Mouse (Mus musculus) retina, postnatal 7 days (tissue): ENCODE measurements at regions not wholly inside any gene's neighbourhood (a gene's known extent, or its start where the extent isn't known, plus 50 kb on each side); places are given as distances from the start of the nearest gene placed in this dataset.
A peak's percentile ranks its signal among the peaks of the same experiment; 100 is the strongest.

Experiments
- DNase-seq: peaks from one replicate; pipeline ENCODE4 v3.0.0-alpha.2; 2012; ENCODE audit warnings: low read depth, low spot score

DNA sequence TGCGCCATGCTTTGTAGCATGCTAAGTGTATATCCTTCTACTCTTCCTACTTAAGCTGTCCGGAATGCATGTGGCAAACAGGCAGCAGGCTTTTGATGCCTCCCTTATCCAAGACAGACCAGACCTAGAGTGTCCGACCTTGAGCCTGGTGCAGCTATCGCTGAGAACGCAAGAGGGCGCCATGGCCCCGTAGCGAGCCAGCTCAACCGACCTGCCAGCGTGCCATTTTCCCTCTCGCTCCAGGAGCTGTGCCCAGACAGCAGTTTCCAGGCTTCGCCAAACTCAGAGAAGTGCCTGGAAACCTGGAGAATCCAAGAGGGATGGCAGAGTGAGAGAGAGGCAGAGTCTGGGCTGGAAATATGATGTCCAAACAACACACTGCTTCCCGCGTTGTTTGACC is 155.8 kb upstream of the Gm12830 start:
- peak; percentile 66 for DNase-seq

DNA sequence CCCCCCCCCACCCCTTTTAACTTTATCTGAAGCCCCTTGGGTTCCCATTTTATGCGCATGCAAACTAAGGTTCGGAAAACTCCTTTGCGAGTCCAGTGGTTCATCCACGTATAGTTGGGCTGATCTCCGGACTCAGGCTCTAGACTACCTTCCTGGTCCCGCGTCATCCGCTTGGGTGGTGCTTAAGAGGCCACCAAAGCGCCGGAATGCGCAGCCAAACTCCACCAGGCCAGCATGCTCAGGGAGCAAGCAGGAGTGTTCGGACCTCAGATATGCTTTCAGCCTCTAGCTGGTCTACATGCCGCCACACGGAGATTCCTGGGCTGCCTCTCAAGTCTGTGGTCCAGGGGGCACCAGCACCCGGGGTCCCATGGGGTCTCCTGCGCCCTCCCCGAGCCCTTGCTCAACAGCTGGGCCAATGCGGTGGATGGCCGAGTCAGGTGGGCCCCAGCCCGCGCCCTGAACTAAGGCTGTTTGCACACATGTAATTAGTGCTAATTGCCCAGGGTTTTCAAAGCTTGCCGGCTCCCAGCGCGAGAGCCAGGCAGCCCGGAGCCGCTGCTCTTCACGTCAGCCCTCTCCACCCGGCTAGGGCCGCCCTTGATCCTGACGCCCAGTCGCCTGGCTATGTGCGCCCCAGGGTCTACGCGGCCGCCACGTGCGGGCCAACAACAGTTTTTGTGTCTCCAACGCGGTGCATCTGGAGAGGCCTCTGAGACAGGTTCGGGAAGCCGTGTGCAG is 155.1 kb upstream of the Gm12830 start:
- DNase-seq = no peak

GRCm38 (mm10) chr4:114666979-114667328 is 154.6 kb upstream of the Gm12830 start:
- no peak for DNase-seq

GRCm38 (mm10) chr4:114672096-114672720 is 149.3 kb upstream of the Gm12830 start:
- no peak for DNase-seq

- DNase-seq = no peak
Observed at GRCm38 (mm10) chr4:114676908-114677898, 144.3 kb upstream of the Gm12830 start.

GRCm38 (mm10) chr4:114678053-114678941 is 143.2 kb upstream of the Gm12830 start:
- no peak for DNase-seq

GRCm38 (mm10) chr4:114680360-114680759 is 141.2 kb upstream of the Gm12830 start:
- DNase-seq = no peak

DNA sequence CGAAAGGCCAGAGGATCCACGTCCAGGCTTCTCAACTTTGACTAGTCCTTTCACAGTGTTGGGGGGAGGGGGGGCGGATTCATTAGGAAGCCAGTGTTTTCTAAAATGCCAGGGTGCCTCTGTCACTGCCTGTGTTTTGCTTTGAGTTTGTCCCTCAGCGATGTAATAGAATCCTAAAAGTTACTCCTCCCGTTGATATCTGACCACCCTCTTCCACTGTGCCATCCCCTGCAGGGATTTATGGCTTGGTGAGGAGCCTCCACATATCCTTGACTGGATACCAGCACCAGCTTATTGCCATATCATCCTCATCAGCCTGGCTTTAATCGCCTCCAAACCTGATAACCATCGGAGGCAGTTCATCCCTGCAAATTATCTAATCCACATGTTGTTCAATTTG is 138.6 kb upstream of the Gm12830 start:
- no peak for DNase-seq

DNA sequence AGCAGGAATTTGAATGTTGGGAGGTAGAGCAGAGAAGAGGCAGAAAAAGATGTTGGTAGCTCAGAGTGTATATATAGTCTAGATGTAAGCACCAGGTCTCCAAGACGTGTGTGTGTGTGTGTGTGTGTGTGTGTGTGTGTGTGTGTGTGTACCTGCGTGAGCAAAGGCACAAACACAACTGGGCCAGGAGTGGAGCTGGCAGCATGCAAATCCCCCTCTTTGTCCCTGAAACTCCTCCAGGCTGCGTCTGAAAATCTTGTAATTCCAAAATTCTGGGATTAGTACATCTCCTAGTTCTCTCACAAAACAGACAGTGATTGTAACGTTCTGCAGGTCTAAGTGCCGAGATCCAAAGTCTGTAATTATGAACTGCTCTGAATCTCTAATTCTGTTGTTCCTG is 137.8 kb upstream of the Gm12830 start:
- DNase-seq = no peak

DNA sequence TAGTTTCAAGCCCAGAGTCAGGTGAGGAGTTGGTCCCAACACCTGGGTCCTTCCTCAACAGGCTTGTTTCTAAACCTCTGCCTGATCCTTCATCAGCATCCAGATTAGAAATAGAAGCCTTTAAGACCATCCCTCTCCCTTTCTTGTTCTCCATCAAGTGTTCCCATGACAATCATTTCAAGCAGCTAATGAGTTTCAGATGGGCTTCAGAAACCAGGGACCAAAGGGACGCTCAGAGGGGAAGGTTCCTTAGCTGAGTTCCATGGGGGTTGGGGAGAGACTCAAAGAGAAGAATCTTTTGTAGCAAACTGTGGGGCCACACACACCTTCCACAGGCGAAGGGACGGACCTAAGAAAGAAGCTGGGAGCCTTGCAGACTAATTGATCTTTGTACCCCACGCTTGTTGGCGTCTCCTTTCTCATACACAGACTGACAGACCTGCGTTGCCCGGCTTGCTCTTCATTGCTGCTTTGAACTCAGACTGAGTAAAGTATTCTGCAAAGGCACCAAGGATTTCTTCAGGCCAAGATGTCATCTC is 136.6 kb upstream of the Gm12830 start:
- DNase-seq = no peak

DNA sequence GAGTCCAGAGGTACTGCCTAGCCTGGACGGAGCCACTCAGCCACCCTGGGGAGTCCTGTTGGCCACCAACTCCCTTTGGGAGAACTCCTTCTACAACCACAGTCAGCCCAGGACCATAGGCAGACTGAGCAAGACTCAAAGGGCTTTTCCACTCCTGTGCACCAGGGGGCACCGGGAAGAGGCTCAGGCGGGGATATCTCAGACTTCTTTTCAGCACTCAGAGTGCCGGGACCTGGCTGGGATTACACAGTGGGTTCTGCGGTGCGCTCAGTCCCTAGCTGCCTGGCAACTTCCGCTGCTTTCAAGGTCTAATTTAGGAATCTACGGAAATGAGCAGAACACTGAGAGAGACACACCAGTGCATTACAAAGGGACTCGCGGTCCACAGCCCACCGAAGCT is 136.1 kb upstream of the Gm12830 start:
- DNase-seq = no peak

- DNase-seq = no peak
Observed at GRCm38 (mm10) chr4:114686091-114686490, 135.4 kb upstream of the Gm12830 start.

DNA sequence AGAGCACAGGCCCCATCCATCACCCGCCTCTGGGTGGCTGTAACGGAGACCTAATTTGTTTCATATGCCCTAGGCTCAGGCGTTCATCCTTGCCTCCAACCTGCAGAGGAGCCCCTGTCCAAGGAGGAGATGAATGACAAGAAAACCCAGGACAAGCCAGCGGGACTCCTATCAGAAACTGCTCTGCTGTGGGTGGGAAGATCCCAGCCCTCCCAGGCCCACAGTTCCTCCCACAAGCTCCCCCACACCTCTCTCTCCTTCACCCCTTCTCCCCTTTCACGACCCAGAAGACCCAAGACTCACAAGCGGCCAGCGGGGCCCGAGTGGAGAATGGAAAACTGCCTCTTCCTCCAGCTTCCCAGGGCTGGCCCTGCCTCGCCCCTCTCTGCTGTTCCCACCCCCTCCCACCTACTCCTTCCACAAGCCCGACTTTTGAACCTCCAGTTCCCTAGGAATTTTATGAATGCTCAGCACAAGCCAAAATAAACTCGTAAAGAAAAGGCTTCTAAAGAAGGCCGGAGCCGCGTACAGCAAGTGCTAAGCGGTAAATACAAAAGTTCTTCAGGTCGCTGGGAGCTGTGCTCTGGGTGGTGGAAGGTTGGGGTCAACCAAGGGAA is 133.1 kb upstream of the Gm12830 start:
- DNase-seq = no peak

DNA sequence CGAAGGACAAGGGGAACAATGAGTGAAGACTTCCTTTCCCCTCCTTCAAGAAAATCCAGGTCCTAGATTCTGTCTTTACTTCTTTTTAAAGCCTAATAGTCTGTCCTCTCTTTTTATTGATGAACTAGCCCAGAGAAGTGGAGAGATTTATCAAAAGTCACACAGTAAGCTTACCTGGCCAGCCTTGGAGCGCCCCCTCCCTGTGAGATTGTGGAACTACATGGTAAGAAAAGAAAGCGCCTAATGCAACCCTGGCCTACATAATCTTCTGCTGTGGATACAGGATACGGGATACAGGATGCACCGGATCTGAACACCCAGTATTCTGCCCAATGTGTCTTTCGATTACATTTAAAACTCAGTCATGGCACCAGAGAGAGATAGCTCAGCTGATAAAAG is 132.6 kb upstream of the Gm12830 start:
- DNase-seq = no peak

DNA sequence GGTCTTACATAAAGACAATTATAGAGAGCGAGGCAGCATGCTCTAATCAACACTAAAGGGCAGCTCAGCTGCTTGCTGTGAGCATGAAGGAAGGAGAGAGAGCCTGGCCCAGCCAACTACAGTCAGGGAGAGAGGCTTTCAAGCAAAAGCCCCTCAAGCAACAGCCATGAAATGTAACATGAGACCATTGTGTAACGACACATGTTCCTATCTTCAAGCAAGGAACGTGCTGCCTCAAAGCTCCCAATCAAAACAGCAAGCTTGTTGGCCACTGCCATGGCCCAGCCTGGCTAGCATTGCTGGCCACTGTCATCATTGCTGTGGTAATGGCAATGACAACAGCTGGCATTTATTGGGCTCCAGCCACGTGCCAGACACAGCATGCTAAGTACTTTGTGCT is 115.9 kb upstream of the Gm12830 start:
- no peak for DNase-seq

DNA sequence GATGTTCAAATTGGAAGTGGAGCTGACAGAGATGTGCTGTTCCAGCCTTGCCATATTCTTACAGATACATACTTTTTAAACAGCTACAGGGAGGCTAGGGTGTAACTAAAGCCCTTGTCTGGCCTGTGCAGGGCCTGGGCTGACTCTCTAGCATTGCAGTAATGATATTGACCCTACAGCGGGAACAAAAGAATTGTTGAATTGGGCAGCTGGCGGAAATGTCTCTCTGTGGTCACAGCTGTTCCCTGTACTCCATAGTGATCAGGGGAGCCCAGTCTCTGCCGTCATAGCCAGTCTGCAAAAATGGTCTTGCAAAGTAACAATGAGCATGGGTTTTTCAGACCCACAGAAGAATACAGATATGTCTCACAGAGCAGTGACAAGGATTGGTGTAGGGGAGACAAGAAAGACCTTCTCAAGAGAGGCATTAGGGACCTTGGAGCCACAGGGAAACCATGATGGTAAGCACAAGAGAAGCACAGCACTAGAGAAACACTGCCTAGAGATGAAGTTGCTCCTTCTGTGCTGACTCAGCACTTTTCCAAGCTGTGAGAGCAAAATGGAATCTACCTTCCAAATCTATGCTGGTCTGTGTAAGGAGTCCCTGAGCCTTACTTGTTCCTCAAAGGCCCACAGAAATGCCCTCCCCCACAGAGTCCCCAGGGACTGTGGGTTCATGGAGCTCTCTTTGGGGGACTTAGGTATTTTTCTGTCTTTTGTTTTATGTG is 111.2 kb upstream of the Gm12830 start:
- no peak for DNase-seq

DNA sequence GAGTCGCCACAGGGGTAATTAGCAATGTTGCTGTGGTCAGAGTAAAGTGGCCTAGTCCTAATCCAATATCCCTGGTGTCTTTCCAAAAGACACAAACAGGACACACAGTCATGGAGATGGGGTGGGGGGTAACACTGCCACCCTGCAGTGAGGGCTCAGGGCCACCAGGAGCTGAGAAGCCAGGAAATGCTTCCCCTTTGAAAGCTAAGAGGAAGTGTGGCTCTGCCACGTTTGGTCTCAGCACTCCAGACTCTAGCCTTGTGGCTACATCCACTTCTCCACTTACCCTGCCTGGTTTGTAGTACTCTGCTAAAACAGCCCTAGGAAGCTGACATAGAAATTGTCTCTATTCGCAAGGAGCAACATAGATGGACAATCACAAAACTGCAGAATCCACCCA is 110.4 kb upstream of the Gm12830 start:
- DNase-seq = no peak

GRCm38 (mm10) chr4:114712005-114712665 is 109.4 kb upstream of the Gm12830 start:
- no peak for DNase-seq

GRCm38 (mm10) chr4:114712921-114713527 is 108.5 kb upstream of the Gm12830 start:
- no peak for DNase-seq
